15 mouse cellular contexts compared by ENCODE assay signal in genomic region chr5:132234471-132234870, GRCm38 (mm10).
DNase-seq lines count a peak whose midpoint lies in the region.
"Had no signal": no experiment of that assay in that cellular context is flagged by ENCODE, and none has a peak within 500 bp of the region (broad histone marks: within the 10 kb centered on the region; RNA-seq: fewer than 3 reads in every experiment).

No protein-coding gene starts in this region.

- intact Hi-C loops in heart, postnatal 10 days (cut with DNase I) = loop anchor here (5.0 to 10.0 kb wide), 4 partner anchors 1353 to 1830 kb away; no protein-coding TSS in a partner anchor
- intact Hi-C loops in left cerebral cortex, postnatal 4 days (cut with DNase I) = loop anchor here (5.0 to 10.0 kb wide), 3 partner anchors 308 to 1770 kb away; partner anchors contain the start of gene Auts2

- DNase-seq in cerebellum, postnatal 10 days = peak; percentile 59 to 64
- no peak for DNase-seq in cerebellum, adult 11 months
- DNase-seq in heart, adult 11 months = peak; percentile 40
- no peak for DNase-seq in heart, postnatal 10 days
- peak; percentile 11 for DNase-seq in left cerebral cortex, postnatal 4 days
- DNase-seq in left cerebral cortex, adult 18-20 months (ENCODE audit: low spot score in 2 of 2) = no peak
- DNase-seq: adrenal gland, adult 8-10 months; adrenal gland, postnatal 14 days; adrenal gland, postnatal 36 days; B cell, adult 2 months; cerebellum, adult 18-20 months; cerebellum, adult 8-10 months; cerebellum, adult 9-11 months; cerebellum, postnatal 36 days; forebrain, postnatal 0 days had no signal

Comparison
In these comparisons a context has a peak if more than half of its experiments do, and no peak if none do; other contexts are left out.
1. DNase-seq: peak in cerebellum, postnatal 10 days (2 of 2), heart, adult 11 months (single experiment) and left cerebral cortex, postnatal 4 days (single experiment); none in cerebellum, adult 11 months (single experiment), heart, postnatal 10 days (0 of 2) and left cerebral cortex, adult 18-20 months (0 of 2).